23 mouse cellular contexts compared by ENCODE assay signal in the genomic region with DNA sequence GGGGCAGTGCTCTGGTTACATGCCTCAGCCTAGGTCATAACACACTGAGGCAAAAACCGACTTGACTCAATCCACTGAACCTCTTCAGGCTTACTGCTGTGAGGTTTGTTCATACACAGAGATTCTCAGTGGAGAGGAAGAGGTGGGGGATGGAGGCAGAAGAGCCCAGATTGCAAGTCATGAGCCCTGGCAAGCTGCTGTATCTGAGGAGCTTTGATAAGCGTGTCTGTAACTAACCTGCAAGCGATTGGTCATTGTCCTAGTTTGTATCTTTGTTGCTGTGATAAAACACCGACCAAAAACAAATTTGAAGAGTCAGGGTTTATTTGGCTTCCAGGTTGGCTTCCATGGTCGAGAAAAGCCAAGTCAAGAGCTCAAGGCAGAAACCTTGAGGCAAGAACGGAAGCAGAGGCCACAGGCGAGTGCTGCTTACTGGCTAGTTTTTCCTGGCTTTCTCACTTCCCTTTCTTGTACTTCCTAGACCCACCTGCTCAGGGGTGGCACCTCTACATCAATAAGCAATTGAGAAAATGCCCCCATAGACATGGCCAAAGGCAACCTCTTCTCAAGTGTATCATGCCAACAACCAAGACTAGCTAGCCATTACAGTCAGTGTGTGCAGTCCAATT. TPM values are rescaled to one million over a fixed set of nuclear protein-coding genes. Genes with fewer than 3 reads are reported as not detected.
DNase-seq lines count a peak whose midpoint lies in the region; ATAC-seq and TF ChIP-seq lines count a peak whose summit lies in the region.
"Had no signal": no experiment of that assay in that cellular context is flagged by ENCODE, and none has a peak within 500 bp of the region (broad histone marks: within the 10 kb centered on the region; RNA-seq: fewer than 3 reads in every experiment).

No protein-coding gene starts in this region.

- DNase-seq in B cell, adult 2 months = peak; percentile 4 to 8
- DNase-seq in liver, embryonic 14.5 days (ENCODE audit: low read depth in 3 of 3, low spot score in 3 of 3) = no peak
- DNase-seq in kidney, postnatal 25 days = no peak
- DNase-seq in right cerebral cortex, postnatal 10 days (ENCODE audit: low spot score in 2 of 2) = no peak
- DNase-seq in cerebellum, postnatal 4 days (ENCODE audit: low spot score in 2 of 2) = no peak
- DNase-seq: adrenal gland, postnatal 36 days; cerebellum, adult 11-12 months; cerebellum, postnatal 25 days; gastrocnemius, postnatal 25 days; heart, postnatal 10 days; kidney, adult 8-10 months; kidney, postnatal 36 days; left cerebral cortex, postnatal 4 days; lung, postnatal 14 days; thymus, postnatal 4 days had no signal

- H3K9ac ChIP-seq in liver, embryonic 14.5 days (replicated peaks) = no peak overlapping the region
- H3K9ac ChIP-seq: forebrain, embryonic 13.5 days; hindbrain, embryonic 13.5 days; liver, embryonic 15.5 days; midbrain, embryonic 12.5 days had no signal

- no peak overlapping the region for H3K27ac ChIP-seq in liver, embryonic 14.5 days
- H3K27ac ChIP-seq: embryonic facial prominence, embryonic 10.5 days; forebrain, embryonic 13.5 days; hindbrain, embryonic 13.5 days; liver, embryonic 15.5 days; midbrain, embryonic 12.5 days had no signal

- peak; percentile 47; the same call in 1 of the 2 replicates for TF ChIP-seq EP300 in liver, embryonic 14.5 days (IDR thresholded peaks at IDR 0.05; ENCODE audit: low read depth)

- H3K4me3 ChIP-seq in liver, embryonic 14.5 days (ENCODE audit: insufficient read depth in 1 of 2, low read depth in 2 of 2, low read length in 2 of 2) = no peak overlapping the region
- H3K4me3 ChIP-seq: embryonic facial prominence, embryonic 10.5 days; forebrain, embryonic 13.5 days; hindbrain, embryonic 13.5 days; liver, embryonic 15.5 days; midbrain, embryonic 12.5 days had no signal

- no peaks in the 10 kb centered on the region for H3K36me3 ChIP-seq in liver, embryonic 14.5 days (replicated peaks; ENCODE audit: control insufficient read depth, insufficient read depth, low read depth)
- H3K36me3 ChIP-seq: embryonic facial prominence, embryonic 10.5 days; hindbrain, embryonic 13.5 days; liver, embryonic 15.5 days; midbrain, embryonic 12.5 days had no signal

- no peaks in the 10 kb centered on the region for H3K27me3 ChIP-seq in liver, embryonic 14.5 days (ENCODE audit: control insufficient read depth, insufficient read depth, low read length)
- H3K27me3 ChIP-seq: hindbrain, embryonic 13.5 days; liver, embryonic 15.5 days; midbrain, embryonic 12.5 days had no signal

- 15% methylated on average over 7 of the region's 7 CpGs for WGBS in liver, embryonic 14.5 days (ENCODE audit: insufficient replicate concordance)

- ATAC-seq in common myeloid progenitor, adult 5-6 weeks (replicated peaks; ENCODE audit: low read depth, poor library complexity, severe bottlenecking) = peak; percentile 92
- ATAC-seq in liver, embryonic 14.5 days (ENCODE audit: insufficient read depth) = peak; percentile 35; the same call in 1 of the 2 replicates
- ATAC-seq in neutrophil, adult 5-6 weeks (ENCODE audit: extremely low read depth, insufficient number of reproducible peaks, low FRiP score, poor library complexity, severe bottlenecking) = 0 out of 2 replicates have a peak, but pooled peaks have one; percentile 30
- ATAC-seq: forebrain, embryonic 13.5 days had no signal

- TF ChIP-seq CTCF in liver, embryonic 14.5 days (IDR thresholded peaks at IDR 0.05; ENCODE audit: low read depth) = no peak

- H3K4me1 ChIP-seq in liver, embryonic 14.5 days (replicated peaks; ENCODE audit: control insufficient read depth in 2 of 2, insufficient read depth in 2 of 2, low read length in 1 of 2) = peaks cover 0 to 12% of the 10 kb centered on the region in 2 experiments; a peak in 2 of 4 replicates
- H3K4me1 ChIP-seq: embryonic facial prominence, embryonic 10.5 days; forebrain, embryonic 13.5 days; hindbrain, embryonic 13.5 days; midbrain, embryonic 12.5 days had no signal

- H3K4me2 ChIP-seq in liver, embryonic 14.5 days (ENCODE audit: low read depth) = no peak overlapping the region
- H3K4me2 ChIP-seq: forebrain, embryonic 13.5 days; hindbrain, embryonic 13.5 days; liver, embryonic 15.5 days; midbrain, embryonic 12.5 days had no signal

- no peaks in the 10 kb centered on the region for H3K9me3 ChIP-seq in liver, embryonic 14.5 days (ENCODE audit: control insufficient read depth, low read length)
- H3K9me3 ChIP-seq: embryonic facial prominence, embryonic 10.5 days; forebrain, embryonic 13.5 days; hindbrain, embryonic 13.5 days; liver, embryonic 15.5 days; midbrain, embryonic 12.5 days had no signal

RNA-seq across cellular contexts. Expression of a gene that starts 6.0 kb away (rescaled TPM):
- 59.2 and 68.9 TPM in 2 replicates for total RNA-seq in common myeloid progenitor, adult 5-6 weeks (2017)
- 15.3 and 16.6 TPM in 2 replicates for polyA plus RNA-seq in liver, embryonic 14.5 days (2012; rRNA removed)
- polyA plus RNA-seq in liver, embryonic 14.5 days (2014; fragmentation: Nextera tagmentation; extraction: Ambion mirVana) = 34.2 and 36.3 TPM in 2 replicates
- 75.7 and 78.6 TPM in 2 replicates for total RNA-seq in neutrophil, adult 5-6 weeks (2017)

RNA-seq across cellular contexts. Expression of a gene that starts 37.4 kb away (rescaled TPM):
- total RNA-seq in common myeloid progenitor, adult 5-6 weeks (2017) = not detected in 2 replicates
- polyA plus RNA-seq in liver, embryonic 14.5 days (2012; rRNA removed) = 0.02 TPM in 1 of 2 replicates, not detected in the other
- polyA plus RNA-seq in liver, embryonic 14.5 days (2014; fragmentation: Nextera tagmentation; extraction: Ambion mirVana) = not detected in 2 replicates
- total RNA-seq in neutrophil, adult 5-6 weeks (2017) = 0.12 TPM in 1 of 2 replicates, not detected in the other
- total RNA-seq: adrenal gland, postnatal 36 days; monocyte, adult 5-6 weeks had no signal
- polyA plus RNA-seq: embryonic facial prominence, embryonic 10.5 days; liver, embryonic 15.5 days had no signal

Comparison
In these comparisons a context has a peak if more than half of its experiments do, and no peak if none do; other contexts are left out.
1. DNase-seq: peak in B cell, adult 2 months (2 of 2); none in liver, embryonic 14.5 days (0 of 3), kidney, postnatal 25 days (0 of 2), right cerebral cortex, postnatal 10 days (0 of 2) and cerebellum, postnatal 4 days (0 of 2).
2. ATAC-seq: peak in every context shown above with its lines; median percentile 92 in common myeloid progenitor, adult 5-6 weeks; 35 in liver, embryonic 14.5 days; 30 in neutrophil, adult 5-6 weeks.